Mouse (Mus musculus): ENCODE results near the gene Med13l.

Med13l gene

DNA sequence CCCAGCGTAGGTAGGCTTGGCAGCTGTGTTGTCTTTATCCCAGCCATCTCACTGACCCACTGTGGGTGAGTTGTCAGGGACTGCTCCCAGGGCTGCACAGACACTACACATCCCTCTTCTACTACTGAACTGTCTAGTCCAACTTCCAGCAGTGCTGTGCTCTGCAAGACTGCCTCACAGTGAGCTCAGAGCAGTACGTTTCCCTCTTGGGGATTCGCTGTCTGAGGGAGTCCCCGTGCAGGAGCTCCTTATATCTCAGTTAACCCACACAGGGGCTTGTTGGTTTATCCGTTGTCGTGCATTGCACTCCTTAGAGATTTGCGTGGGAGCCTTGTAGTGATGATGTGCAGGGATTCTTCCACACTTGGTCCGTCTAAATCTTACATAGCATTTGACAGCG lies 144.5 kb downstream of the Med13l start:
- DNase-seq, result no peak

DNA sequence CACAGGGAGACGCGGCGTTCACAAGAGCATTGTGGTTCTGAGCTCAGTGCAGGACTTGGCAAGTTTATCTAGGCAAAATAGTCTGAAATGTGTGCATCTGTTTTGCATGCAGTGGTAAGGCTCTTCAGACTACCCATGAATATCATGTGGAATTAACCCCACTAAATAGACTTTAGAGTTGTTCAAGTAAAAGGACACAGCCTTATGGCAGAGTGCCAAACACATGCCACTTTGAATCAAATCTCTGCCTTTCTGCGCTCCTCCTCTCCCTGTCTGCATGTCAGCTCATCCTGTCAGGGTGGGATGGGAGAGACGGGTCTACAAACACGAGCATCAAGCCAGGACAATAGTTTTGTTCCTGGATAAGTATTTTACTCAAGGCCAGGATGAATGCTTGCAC lies 145.5 kb downstream of the Med13l start:
- DNase-seq, result peak; percentile 61

DNA sequence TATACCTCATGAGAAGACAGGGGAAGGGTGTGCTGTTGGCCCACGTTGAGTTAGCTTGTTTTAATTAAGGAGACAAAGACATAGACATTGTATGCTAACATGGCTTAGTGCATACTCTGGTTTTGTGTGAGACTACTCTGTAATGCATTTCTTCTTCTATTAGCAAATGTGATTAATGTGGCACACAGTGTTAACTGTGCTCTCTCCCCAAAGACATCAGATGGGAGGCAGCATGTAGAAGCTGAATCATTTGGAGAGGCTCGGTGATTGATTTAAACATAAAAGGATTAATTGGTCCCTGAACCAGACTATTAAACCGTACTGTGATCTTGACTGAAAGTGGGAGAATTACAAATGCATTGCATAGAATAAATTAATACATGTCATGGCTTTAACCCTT lies 145.9 kb downstream of the Med13l start:
- DNase-seq, result no peak

DNA sequence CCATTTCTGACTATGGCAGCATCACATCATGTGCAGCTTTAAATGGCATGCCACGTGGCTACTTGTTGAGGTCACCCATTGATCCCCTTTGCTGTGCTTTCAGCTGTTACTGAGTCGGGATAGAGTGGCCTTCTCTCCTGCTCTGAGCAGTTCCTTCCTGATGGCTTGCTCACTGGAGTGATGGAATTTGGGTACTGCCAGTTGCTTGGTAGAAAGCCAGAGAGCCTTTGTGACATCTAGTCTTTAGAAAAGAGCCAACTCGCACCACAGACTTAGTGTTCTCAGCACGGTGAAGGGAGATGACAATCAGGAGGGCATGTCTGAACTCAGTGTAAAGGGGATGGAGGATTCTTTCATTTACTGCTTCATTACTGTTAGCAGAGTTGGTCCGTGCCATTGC lies 147.0 kb downstream of the Med13l start:
- DNase-seq, result no peak

DNA sequence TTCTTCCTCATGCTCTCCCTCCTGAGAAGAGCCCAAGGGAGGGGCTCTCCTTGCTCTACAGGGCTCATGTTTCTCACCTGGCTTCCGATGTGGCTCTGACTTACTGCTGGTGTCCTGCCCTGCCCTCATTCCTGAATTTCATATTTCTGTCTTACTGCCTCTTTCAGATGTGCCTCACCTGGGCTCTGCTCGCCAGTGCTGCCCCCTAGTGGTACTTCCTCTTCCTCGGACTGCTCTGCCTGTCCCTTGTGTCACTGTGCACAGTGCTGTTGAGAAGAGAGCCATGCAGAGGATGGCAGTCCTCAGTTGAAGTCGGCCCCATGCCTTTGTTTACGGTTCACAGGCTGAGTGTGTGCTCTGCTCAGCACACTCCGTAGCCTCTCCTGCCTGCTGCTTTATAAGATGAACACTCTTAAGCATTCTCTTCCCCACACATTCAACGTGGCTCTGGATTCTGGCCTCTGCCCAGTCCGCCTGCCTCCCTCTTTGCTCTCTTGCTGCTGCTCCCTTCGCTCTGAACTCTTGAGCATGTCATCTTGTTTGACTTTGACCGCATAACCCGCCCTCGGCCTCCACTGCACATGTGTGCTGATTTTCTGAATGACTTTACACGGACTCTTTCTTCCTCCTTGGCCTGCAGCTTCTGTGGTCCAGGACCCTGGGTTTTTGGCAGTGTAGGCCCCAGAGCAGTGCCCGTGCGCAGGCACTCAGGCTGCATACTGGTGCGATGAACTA lies 147.9 kb downstream of the Med13l start:
- DNase-seq, result peak; percentile 87

DNA sequence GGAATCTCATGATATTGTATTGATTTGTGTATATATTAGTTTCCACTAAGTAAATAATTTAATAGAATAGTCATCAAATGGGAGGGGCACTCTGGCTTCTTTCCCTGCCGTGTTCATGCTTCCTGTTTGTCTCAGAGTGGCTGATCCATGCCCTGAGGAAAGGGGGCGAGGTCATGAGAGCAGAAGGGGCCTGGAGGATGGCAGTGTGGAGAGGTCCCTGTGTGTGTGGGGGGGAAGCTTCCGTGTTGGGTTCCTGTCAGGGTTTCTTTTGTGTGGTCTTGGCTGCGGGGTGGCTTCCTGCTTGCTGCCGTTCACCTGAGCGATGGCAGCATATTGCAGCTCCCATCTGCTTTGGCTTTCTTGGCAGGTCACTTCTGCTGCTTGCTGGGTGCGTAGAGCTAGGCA lies 149.4 kb downstream of the Med13l start:
- peak; percentile 89 for DNase-seq

DNA sequence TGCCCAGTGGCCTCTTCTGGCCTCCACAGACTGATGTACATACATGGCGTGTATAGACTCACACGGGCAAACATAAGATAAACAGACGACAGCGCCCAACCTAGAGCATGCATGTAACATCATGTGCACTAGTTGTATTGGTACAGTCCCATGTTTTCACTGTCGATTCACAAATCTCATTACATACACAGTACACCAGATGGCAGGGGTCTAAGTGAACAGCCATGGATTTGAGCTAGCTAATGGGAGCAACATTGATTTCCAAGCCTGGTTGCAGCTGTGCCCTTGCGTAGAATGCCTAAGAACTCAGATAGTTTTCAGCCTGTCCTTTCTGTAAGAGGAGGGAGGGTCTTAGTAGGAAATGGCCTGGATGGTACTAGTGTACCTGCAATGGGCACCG lies 155.0 kb downstream of the Med13l start:
- DNase-seq, result no peak

DNA sequence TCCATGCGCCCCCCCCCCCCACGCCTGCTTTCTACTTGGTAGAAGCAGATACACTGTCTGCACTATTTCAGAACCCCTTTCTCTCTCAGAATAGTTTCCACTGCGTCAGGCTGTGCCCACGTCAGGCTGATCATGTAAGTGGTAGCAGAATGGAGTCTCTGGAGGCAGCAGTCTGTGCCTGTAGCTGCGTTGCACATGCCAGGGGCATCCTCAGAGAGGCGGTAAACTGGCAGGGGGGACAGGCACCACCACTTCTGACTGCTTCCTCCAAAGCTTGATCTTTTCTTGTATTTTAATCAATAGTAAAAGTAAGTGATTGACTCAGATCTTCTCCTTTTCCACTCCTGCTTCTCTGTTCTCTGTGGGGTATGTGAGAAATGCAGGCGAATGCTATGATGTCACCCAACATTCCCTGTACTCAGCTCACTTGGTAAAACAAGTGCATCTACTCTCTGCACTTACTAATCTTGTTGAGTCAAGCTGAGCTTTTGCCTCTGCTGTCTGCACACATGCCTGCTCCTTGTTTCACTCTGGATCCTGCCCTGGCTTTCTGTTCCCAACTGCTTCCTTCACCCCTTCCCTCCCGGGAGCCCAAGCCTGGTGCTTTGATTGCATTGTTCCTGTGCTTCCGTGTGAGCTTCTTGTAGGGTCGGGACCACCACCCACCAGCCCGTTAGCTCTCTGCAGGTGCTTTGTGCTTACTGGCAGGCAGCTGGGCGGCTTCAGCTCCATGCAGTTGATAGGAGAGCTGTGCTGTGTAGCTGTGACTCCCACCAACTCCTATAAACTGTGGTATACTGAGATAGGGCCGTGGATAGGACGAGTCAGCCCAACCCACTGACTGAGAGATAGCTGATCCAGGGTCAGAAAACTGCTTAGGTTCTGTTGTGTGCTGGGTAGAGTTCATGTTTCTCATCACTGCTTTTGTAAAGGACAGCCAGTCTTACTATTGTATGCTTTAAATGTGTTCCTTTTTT lies 156.1 kb downstream of the Med13l start:
- no peak for DNase-seq

DNA sequence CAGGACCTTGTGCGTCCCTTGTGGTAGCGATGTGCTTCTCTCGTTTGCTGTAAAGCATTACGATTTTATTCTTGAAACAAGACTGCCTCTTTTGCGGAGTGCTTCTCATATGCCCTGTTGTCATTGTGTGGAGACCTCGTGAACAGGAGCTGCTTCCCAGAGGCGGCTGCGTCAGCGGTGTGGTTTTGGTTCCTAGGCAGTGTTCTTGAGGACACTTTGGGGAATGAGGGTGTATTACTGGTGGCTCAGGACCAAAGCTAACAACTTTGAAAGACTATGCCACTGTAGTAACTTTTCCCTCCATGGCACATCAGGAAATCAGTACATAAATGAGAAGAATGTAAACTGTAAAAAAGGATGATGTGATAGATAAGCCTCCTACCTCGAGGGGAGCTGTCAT lies 157.0 kb downstream of the Med13l start:
- no peak for DNase-seq

DNA sequence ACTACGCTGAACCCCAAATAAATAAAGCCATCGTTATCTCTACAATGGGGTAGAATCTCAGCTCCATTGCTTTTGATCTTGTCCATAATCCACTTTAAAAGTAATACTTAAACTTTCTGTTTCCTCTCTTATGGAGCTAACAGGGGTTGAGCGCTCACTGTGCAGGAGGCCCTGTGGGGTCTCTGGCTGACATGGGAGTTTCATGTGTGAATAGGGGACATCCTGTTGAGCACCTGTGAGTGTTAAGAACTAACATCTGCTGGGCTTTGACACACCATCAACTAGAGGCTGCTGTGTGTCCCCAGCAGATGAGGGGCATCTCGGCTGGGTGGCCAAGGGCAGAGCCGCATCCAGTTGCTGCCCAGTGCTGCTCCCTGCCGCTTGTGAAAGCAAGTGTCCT lies 157.6 kb downstream of the Med13l start:
- DNase-seq, result no peak

DNA sequence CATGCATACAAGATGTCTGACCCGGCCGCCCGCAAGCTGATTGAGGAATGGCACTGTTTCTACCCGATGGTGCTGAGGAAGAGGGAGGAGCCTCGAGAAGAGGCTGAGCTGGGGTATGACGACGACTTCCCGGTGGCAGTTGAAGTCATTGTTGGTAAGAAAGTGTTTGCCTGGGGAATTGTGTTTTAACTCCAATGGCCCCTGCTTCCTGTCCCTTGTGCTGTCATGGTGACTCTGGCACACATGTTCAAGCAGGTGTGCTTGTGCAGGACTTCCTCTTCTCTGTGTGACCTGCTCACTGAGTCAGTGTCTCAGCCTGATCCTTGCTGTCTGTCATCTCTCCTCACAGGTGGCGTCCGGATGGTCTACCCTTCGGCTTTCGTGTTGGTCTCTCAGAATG lies 160.9 kb downstream of the Med13l start:
- DNase-seq, result no peak

DNA sequence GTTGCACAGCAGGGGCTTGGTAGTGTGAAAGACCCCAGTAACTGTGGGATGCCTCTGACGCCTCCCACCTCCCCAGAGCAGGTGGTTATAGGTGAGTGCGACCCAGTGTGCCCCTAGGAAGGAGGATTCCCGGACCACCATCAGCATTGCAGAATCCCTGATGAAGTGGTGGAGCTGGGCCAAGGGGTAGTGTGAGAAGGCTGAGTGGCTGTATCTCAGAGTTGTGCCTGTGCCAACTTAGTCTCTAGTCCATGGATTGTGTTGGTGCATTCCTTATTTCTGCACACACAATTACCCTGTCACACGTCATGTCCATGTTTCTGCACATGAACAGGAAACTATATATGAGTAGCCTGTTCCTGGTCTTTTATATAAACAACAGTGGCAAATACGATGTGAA lies 161.4 kb downstream of the Med13l start:
- no peak for DNase-seq

DNA sequence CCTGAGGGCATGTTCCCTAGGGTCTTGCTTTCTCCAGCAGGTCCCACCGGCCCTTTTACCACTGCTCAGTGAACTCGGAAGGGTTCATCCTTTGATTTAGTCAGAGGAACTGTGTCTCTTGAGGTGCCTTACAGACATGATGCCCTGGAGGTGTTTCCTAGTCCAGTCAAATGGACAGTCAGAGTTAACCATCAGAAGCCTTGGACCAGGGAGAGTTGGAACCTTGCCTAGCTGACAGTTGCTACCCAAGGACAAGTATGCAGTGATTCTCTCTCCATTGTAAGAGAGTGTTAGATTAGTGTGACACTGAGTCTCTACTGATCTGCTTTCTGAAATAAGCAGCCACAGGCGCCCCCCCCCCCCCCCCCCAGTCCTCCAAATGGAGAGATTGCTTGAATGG lies 162.0 kb downstream of the Med13l start:
- peak; percentile 64 for DNase-seq

DNA sequence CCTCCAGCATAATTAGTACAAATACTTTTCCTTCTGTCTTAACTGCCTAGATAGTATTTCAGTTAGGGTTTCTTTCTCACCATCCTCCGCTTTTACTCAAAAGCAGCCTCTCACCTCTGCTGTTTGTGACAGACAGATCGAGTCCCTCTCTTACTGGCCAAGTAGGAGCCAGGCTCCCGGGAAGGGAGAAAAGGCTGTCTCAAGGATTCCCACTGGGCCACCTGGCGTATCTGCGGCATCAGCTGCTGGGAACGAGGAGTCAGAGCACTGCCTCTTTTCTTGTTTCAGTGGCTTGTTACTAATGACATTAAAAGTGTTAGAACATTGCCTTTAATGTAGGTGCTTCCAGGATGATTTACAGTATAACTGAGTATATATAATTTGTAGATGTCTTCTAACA lies 164.9 kb downstream of the Med13l start:
- no peak for DNase-seq

DNA sequence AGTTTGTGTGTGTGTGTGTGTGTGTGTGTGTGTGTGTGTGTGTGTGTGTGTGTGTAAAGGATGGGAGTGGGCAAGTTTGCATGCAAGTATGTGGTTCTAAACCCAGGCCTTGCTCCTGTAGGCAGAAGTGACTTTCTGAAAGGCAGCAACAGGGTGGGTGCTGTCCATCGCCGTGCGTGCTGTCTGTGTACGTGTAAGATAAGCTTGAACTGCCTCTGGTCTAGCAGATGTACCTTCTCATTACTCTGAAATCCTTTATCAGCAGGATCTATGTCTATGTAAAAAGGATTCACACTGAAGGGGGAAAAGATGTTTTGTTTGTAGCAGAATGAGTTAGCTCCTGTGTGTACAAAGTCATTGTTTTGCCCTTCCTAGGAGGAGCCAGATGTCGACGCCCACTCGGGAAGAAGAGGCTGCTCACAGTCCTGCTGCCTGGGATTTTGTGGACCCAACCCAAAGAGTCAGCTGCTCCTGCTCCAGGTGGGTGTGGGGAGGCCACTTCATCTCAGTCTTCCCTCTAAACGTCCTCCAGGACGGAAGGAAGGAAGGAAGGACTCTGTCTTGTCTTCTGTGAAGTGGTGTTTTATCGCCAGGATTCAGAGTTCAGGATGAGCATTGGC lies 165.5 kb downstream of the Med13l start:
- DNase-seq, result no peak

DNA sequence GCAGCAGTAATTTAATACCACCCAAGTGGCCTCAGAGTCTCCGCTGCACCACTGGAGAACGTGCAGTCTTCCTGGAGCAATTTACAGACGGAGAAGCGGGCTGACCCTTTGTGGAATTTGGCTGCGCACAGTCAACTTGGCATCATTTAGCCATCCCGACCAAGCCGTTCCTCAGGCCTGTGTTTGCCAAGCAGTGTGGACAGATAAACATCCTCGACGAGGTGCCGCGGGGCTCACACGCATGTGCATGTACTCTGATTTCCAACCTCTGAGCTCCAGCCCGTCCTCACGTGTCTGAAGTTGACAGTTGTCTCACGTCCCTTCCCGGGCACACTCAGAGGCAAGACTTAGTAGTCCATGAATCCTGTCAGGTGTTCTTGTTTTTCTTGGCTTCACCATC lies 166.9 kb downstream of the Med13l start:
- no peak for DNase-seq

DNA sequence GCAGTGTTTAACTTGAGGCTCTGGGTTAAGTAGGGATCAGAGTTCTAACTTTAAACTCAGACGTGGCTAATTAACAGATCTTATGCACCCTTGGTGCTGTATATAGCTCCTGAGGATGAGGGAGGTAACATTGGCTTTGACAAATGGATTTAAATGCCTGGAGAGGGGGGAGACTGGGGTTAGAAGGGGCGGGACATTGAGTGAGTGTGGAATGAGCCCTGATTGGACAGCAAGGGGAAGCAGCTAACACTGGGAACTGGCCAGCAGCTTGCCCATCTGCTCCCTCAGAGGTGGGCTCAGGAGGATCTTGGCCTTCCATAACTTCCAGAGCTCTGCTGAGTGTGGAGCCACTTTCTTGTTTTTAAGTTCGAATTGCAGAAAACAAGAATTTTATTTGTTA lies 171.7 kb downstream of the Med13l start:
- no peak for DNase-seq

DNA sequence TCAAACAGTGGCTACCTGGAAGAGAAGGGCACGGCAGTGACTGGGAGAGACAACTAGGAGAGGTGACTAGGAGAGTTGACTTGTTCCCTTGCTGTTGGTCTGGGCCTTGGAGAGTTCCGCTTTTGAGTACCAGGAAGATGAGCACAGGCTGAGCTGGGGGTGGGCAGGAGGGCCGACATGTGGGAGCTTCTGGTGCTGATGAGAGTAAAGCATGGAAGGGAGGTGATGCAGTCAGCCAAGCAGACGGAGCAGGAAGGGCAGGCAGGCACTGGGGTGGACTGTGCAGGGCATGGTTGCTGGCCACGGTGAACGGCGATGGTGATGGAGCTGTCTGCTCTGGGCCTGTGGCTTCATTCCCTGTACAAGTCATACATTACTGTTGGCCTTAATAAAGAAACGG lies 172.2 kb downstream of the Med13l start:
- DNase-seq, result no peak

DNA sequence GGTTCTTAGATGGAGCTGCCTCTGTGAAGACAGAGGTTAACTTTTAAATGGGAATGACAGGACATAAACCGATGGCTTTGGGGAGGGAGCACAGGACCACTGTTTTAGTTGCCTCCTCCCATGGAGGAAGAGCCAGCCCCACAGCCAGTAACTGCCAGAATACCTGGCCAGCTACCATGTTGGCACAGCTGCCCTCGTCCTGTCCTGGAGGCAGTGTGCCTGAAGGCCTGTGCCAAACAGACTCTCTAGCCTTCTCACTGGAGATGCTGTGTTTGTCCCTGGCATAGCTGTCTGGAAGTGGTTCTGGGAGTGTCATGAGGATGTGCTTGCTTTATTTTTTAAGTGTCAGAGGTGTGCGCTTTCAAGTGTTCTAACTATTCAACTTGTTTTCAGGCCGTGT lies 173.1 kb downstream of the Med13l start:
- peak; percentile 67 for DNase-seq

DNA sequence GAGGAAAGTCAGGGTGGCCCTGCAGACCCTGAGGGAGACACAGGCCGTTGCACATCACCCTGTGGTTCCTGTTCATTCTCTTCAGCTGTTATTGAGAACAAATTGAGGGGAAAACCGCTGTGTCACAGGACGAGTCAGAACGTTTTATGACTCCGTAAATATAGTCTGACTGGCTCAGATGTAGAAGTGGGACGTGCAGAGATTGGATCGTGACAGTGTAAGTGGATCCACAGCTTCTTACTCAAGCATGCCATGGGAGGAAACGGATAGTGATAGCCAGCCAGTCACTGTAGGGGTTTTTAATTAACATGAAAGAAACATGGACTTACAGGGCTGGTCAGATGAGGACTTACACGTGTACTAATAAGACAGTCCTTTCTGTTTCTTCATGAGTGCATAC lies 174.0 kb downstream of the Med13l start:
- DNase-seq, result no peak

DNA sequence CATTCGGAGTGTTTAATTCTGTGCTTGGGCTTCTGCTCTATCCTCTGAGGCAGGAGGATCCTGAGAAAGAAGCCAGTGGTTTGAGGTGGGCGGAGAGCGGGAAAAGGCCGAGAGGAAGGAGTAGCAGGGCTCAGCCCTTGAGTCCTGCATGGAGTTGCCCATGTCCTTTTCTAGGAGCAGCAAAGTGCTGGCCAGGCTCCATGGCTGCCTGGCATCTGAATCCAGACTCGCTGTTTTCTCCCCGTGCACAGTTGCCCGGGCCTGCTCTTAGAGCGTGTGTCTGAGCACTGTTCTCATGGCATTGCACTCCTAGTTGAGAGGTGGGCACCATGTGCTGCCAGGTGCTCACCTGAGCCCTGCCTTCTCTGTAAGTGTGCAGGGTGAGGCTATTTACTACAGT lies 175.3 kb downstream of the Med13l start:
- no peak for DNase-seq

DNA sequence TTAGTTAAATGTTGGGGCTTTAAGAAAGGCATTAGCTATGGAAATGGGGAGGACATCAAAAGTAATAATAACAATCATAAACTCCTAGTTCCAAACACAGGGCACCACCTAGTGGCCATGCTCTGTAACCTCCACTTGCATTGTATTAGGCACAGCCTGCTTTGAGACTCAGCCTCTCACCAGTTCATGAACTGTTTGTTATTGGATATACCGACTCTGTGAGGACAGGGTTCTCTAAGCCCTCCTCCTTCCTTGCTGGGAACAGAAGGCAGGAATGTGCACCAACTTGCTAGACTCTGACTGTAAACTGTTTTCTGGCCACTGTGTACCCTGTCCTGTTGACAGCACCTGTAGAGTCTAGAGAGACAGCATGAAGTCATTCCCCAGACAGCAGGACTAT lies 177.1 kb downstream of the Med13l start:
- peak; percentile 71 for DNase-seq

DNA sequence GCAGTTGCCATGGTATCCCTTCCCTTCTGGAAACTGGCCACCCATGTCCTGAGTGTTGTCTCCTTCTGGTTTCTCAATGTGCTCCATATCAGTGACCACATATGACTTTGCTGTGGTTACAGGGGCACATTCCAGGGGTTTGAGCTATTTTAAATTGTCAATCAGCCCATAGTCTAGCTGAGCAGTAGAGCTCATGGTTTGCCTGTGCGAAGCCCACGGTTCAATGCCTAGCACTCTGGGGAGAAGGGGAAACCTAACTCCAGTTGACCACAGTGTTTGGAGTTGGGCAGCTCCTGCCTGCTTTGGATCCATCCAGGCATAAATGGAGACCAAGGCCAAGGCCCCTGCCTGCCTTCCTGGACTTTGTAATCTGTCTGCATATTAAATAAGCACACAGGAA lies 182.6 kb downstream of the Med13l start:
- no peak for DNase-seq

DNA sequence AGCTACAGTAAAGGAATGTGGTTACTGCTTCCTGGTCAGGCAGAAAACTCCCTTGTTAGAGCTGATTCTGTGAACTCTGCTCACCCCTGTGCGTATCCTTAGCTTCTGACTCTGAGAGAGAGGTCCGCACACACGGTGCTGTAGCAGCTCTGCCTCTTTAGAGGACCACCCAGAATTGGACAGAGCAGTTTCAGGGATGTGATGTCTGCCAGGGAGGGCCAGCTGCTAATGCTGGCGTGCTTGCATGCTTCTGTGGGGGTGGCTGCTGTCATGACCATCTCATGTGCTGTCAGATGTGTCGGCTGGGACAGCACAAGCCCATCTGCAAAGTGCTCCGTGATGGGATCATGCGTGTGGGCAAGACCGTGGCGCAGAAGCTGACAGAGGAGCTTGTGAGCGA lies 186.5 kb downstream of the Med13l start:
- no peak for DNase-seq
